Mouse (Mus musculus) spleen, adult 2 months (tissue): ENCODE data around the gene Hrh1. TPM values are rescaled to one million over a fixed set of nuclear protein-coding genes. Genes with fewer than 3 reads are reported as not detected.

Source experiments
- DNase-seq, 2 experiments: peaks; one replicate each; pipeline versions ENCODE4 v3.0.0 to v3.0.0-alpha.2; 2012 to 2021; ENCODE audit warnings: low spot score in 2 of 2, low read depth in 1 of 2
- H3K27ac ChIP-seq: fragments of 200-500 bp; 2 replicates; pipeline ENCODE4 v1.5.1; 2012; ENCODE audit warnings: low read length, inconsistent platforms; ENCODE audit not compliant: insufficient read depth
- H3K27me3 ChIP-seq: fragments of 200-500 bp; 2 replicates; pipeline ENCODE4 v1.6.1; 2012; ENCODE audit warnings: mild to moderate bottlenecking, moderate library complexity, low read length, inconsistent platforms; ENCODE audit not compliant: control insufficient read depth, insufficient read depth
- H3K36me3 ChIP-seq: fragments of 200-500 bp; 2 replicates; pipeline ENCODE4 v1.6.1; 2012; ENCODE audit warnings: mild to moderate bottlenecking, low read length, inconsistent platforms; ENCODE audit not compliant: control insufficient read depth, insufficient read depth
- H3K4me1 ChIP-seq: fragments of 200-500 bp; 2 replicates; pipeline ENCODE4 v1.6.1; 2011; ENCODE audit warnings: inconsistent platforms; ENCODE audit not compliant: control insufficient read depth, insufficient read depth, insufficient read length
- H3K4me3 ChIP-seq: fragments of 200-500 bp; 2 replicates; pipeline ENCODE4 v1.5.1; 2011; ENCODE audit warnings: mild to moderate bottlenecking, inconsistent platforms; ENCODE audit not compliant: insufficient read depth, insufficient read length; ENCODE audit errors: extremely low read depth
- CTCF ChIP-seq: fragments of 200-500 bp; IDR thresholded peaks from 2 replicates; pipeline ENCODE4 v1.5.1; 2011; ENCODE audit warnings: mild to moderate bottlenecking, inconsistent platforms; ENCODE audit not compliant: insufficient read depth, insufficient read length, insufficient replicate concordance; ENCODE audit errors: extremely low read depth
- POLR2A ChIP-seq: fragments of 200-500 bp; IDR thresholded peaks from 2 replicates; pipeline ENCODE4 v1.6.1; 2011; ENCODE audit warnings: low read depth, low read length, inconsistent platforms
- WGBS: fragments of 180-500 bp; shearing (Covaris S2); methylation state at CpG from one replicate; pipeline ENCODE4 v1.1.7; 2018; 5-methylcytosine and 5-hydroxymethylcytosine counted together
- polyA plus RNA-seq: library from polyadenylated mRNA; depleted of rRNA; stranded (reverse); fragments of >200 nt; gene quantifications from 2 replicates; pipeline ENCODE4 v1.2.3, GENCODE M21; 2012

The Hrh1 gene
- polyA plus RNA-seq, 1 experiment = 0.88 TPM

GRCm38 (mm10) chr6:114397280-114397679 lies 456 bp upstream of the Hrh1 start:
- 26% methylated on average over 11 of the region's 11 CpGs for WGBS
- no peak for DNase-seq
- Histone ChIP-seq H3K36me3 (no peaks in the 10 kb centered on the region), H3K27ac (no peak overlapping the region), H3K4me1 (no peaks in the 10 kb centered on the region), H3K27me3 (peaks cover 7% of the 10 kb centered on the region), H3K4me3 (peak overlapping the region; percentile 35; the same call in 1 of the 2 replicates)
- TF ChIP-seq POLR2A (no peak), CTCF (no peak)

- H3K4me1 ChIP-seq = no peaks in the 10 kb centered on the region
- H3K36me3 ChIP-seq = no peaks in the 10 kb centered on the region
- H3K27ac ChIP-seq = no peak overlapping the region
- peaks cover 7% of the 10 kb centered on the region for H3K27me3 ChIP-seq
- no peak overlapping the region for H3K4me3 ChIP-seq
- no peak for DNase-seq
- TF ChIP-seq POLR2A (no peak), CTCF (no peak)
- WGBS = 10% methylated on average over 9 of the region's 9 CpGs
Measured at GRCm38 (mm10) chr6:114398626-114399025, 890 bp downstream of the Hrh1 start.

- Histone ChIP-seq H3K27me3 (peaks cover 7% of the 10 kb centered on the region), H3K27ac (no peak overlapping the region), H3K36me3 (no peaks in the 10 kb centered on the region), H3K4me3 (no peak overlapping the region), H3K4me1 (no peaks in the 10 kb centered on the region)
- TF ChIP-seq POLR2A = no peak
- no peak for TF ChIP-seq CTCF
- 62% methylated on average over 10 of the region's 10 CpGs for WGBS
- DNase-seq = no peak
Measured at GRCm38 (mm10) chr6:114400387-114400786, 2.7 kb downstream of the Hrh1 start.

- peaks cover 7% of the 10 kb centered on the region for H3K27me3 ChIP-seq
Measured at GRCm38 (mm10) chr6:114400841-114401240, 3.1 kb downstream of the Hrh1 start.

GRCm38 (mm10) chr6:114402161-114402560 lies 4.4 kb downstream of the Hrh1 start:
- 82% methylated on average over 2 of the region's 2 CpGs for WGBS
- DNase-seq = no peak
- no peaks in the 10 kb centered on the region for H3K4me1 ChIP-seq
- peaks cover 7% of the 10 kb centered on the region for H3K27me3 ChIP-seq
- H3K4me3 ChIP-seq = no peak overlapping the region
- no peaks in the 10 kb centered on the region for H3K36me3 ChIP-seq
- no peak overlapping the region for H3K27ac ChIP-seq
- TF ChIP-seq POLR2A = no peak
- TF ChIP-seq CTCF = no peak

More at GRCm38 (mm10) chr6:114400841-114401240, 3.1 kb downstream of the Hrh1 start:
- Histone ChIP-seq H3K36me3 (no peaks in the 10 kb centered on the region), H3K4me1 (no peaks in the 10 kb centered on the region), H3K27ac (no peak overlapping the region), H3K4me3 (no peak overlapping the region)
- WGBS = 91% methylated on average over 8 of the region's 8 CpGs
- TF ChIP-seq POLR2A (no peak), CTCF (no peak)
- no peak for DNase-seq

GRCm38 (mm10) chr6:114403632-114404031 lies 5.9 kb downstream of the Hrh1 start:
- WGBS = 39% methylated on average over 8 of the region's 8 CpGs
- H3K27ac ChIP-seq = no peak overlapping the region
- H3K4me1 ChIP-seq = no peaks in the 10 kb centered on the region
- peaks cover 2% of the 10 kb centered on the region; the same call in 1 of the 2 replicates for H3K27me3 ChIP-seq
- DNase-seq = no peak
- H3K36me3 ChIP-seq = no peaks in the 10 kb centered on the region
- no peak for TF ChIP-seq POLR2A
- no peak for TF ChIP-seq CTCF
- H3K4me3 ChIP-seq = no peak overlapping the region

- TF ChIP-seq POLR2A (no peak), CTCF (no peak)
- Histone ChIP-seq H3K36me3 (no peaks in the 10 kb centered on the region), H3K4me1 (no peaks in the 10 kb centered on the region), H3K4me3 (no peak overlapping the region), H3K27me3 (no peaks in the 10 kb centered on the region; the same call in 1 of the 2 replicates), H3K27ac (no peak overlapping the region)
- 18% methylated on average over 5 of the region's 5 CpGs for WGBS
- DNase-seq = no peak
Measured at GRCm38 (mm10) chr6:114404128-114404527, 6.4 kb downstream of the Hrh1 start.
